9 mouse cellular contexts compared by ENCODE assay signal in genomic region chr5:100536638-100537037, GRCm38 (mm10). TPM values are rescaled to one million over a fixed set of nuclear protein-coding genes. Genes with fewer than 3 reads are reported as not detected.
DNase-seq lines count a peak whose midpoint lies in the region; ATAC-seq lines count a peak whose summit lies in the region.
"Had no signal": no experiment of that assay in that cellular context is flagged by ENCODE, and none has a peak within 500 bp of the region (broad histone marks: within the 10 kb centered on the region; RNA-seq: fewer than 3 reads in every experiment).

No protein-coding gene starts in this region.

- peak; percentile 15 for DNase-seq in kidney, adult 18-20 months
- DNase-seq in CD8-positive naive resting alpha-beta T cell, adult 2 months (ENCODE audit: low read depth in 2 of 2, low spot score in 2 of 2): peak; percentile 11 to 56
- no peak for DNase-seq in urinary bladder, adult 18-20 months (ENCODE audit: low spot score in 2 of 2)
- no peak for DNase-seq in hindbrain, embryonic 10.5 days (ENCODE audit: low spot score)

- ATAC-seq in kidney, embryonic 16.5 days (ENCODE audit: low FRiP score, low TSS enrichment): no peak
- peak; percentile 65 for ATAC-seq in activated CD4-positive, CD25-positive, alpha-beta regulatory T cell, adult 4 months
- peak; percentile 49; the same call in 1 of the 2 replicates for ATAC-seq in intestine, embryonic 15.5 days
- peak; percentile 81; the same call in 1 of the 2 replicates for ATAC-seq in megakaryocyte-erythroid progenitor cell, adult 5-6 weeks (replicated peaks; ENCODE audit: low FRiP score, low TSS enrichment, poor library complexity, severe bottlenecking)

- H3K4me3 ChIP-seq in kidney, embryonic 16.5 days (ENCODE audit: low read length): no peak overlapping the region
- H3K4me3 ChIP-seq in intestine, embryonic 15.5 days (replicated peaks): no peak overlapping the region
- no peak overlapping the region for H3K4me3 ChIP-seq in hindbrain, embryonic 10.5 days
- H3K4me3 ChIP-seq: limb, embryonic 13.5 days had no signal

- H3K36me3 ChIP-seq in kidney, embryonic 16.5 days (ENCODE audit: insufficient read depth, low read length): peaks cover 50% of the 10 kb centered on the region
- H3K36me3 ChIP-seq in intestine, embryonic 15.5 days: peaks cover 23% of the 10 kb centered on the region
- H3K36me3 ChIP-seq in hindbrain, embryonic 10.5 days: peaks cover 89% of the 10 kb centered on the region

- H3K27ac ChIP-seq in kidney, embryonic 16.5 days (ENCODE audit: low read length): no peak overlapping the region
- no peak overlapping the region for H3K27ac ChIP-seq in intestine, embryonic 15.5 days
- H3K27ac ChIP-seq in hindbrain, embryonic 10.5 days: no peak overlapping the region
- H3K27ac ChIP-seq: limb, embryonic 13.5 days had no signal

- 77% methylated on average over 3 of the region's 3 CpGs for WGBS in kidney, embryonic 16.5 days
- WGBS in intestine, embryonic 15.5 days: 77% methylated on average over 3 of the region's 3 CpGs
- WGBS in hindbrain, embryonic 10.5 days: 92% methylated on average over 3 of the region's 3 CpGs

- no peak overlapping the region for H3K4me2 ChIP-seq in kidney, embryonic 16.5 days (replicated peaks; ENCODE audit: low read depth, low read length)
- H3K4me2 ChIP-seq in intestine, embryonic 15.5 days (replicated peaks): no peak overlapping the region
- H3K4me2 ChIP-seq: limb, embryonic 13.5 days had no signal

- H3K27me3 ChIP-seq in kidney, embryonic 16.5 days (ENCODE audit: insufficient read depth, low read length): no peaks in the 10 kb centered on the region
- H3K27me3 ChIP-seq in intestine, embryonic 15.5 days (replicated peaks): no peaks in the 10 kb centered on the region
- no peaks in the 10 kb centered on the region for H3K27me3 ChIP-seq in hindbrain, embryonic 10.5 days (ENCODE audit: insufficient read depth, poor library complexity, severe bottlenecking)
- H3K27me3 ChIP-seq: limb, embryonic 13.5 days had no signal

- no peaks in the 10 kb centered on the region for H3K9me3 ChIP-seq in kidney, embryonic 16.5 days (ENCODE audit: low read length)
- no peaks in the 10 kb centered on the region for H3K9me3 ChIP-seq in intestine, embryonic 15.5 days
- no peaks in the 10 kb centered on the region for H3K9me3 ChIP-seq in hindbrain, embryonic 10.5 days
- H3K9me3 ChIP-seq: limb, embryonic 13.5 days had no signal

- no peak overlapping the region for H3K9ac ChIP-seq in kidney, embryonic 16.5 days (replicated peaks; ENCODE audit: low read length)
- H3K9ac ChIP-seq in intestine, embryonic 15.5 days: no peak overlapping the region
- H3K9ac ChIP-seq: limb, embryonic 13.5 days had no signal

- H3K4me1 ChIP-seq in kidney, embryonic 16.5 days (ENCODE audit: insufficient read depth, low read length): no peaks in the 10 kb centered on the region
- no peaks in the 10 kb centered on the region for H3K4me1 ChIP-seq in intestine, embryonic 15.5 days (replicated peaks)
- no peaks in the 10 kb centered on the region for H3K4me1 ChIP-seq in hindbrain, embryonic 10.5 days (replicated peaks)
- H3K4me1 ChIP-seq: limb, embryonic 13.5 days had no signal

RNA-seq across cellular contexts. Expression of gene Cops4, which starts 18.5 kb away (rescaled TPM):
- polyA plus RNA-seq in kidney, embryonic 16.5 days (2015; fragmentation: Nextera tagmentation; extraction: Ambion mirVana): 191 and 193 TPM in 2 replicates
- 100 to 1,000 TPM in 1 of 2 experiments, 10 to 100 TPM in 1; 97.9 to 108 TPM for polyA plus RNA-seq in activated CD4-positive, CD25-positive, alpha-beta regulatory T cell, adult 4 months (2017; shearing (Covaris generic))
- 164 and 170 TPM in 2 replicates for polyA plus RNA-seq in intestine, embryonic 15.5 days (2015; fragmentation: Nextera tagmentation; extraction: Ambion mirVana)
- 86.0 and 93.6 TPM in 2 replicates for total RNA-seq in megakaryocyte-erythroid progenitor cell, adult 5-6 weeks (2014; fragmentation: Nextera tagmentation)
- 186 and 187 TPM in 2 replicates for total RNA-seq in megakaryocyte-erythroid progenitor cell, adult 5-6 weeks (2017)
- polyA plus RNA-seq in hindbrain, embryonic 10.5 days (2016; fragmentation: Nextera tagmentation; extraction: Ambion mirVana): 224 and 228 TPM in 2 replicates

RNA-seq across cellular contexts. Expression of gene Plac8, which starts 35.4 kb away (rescaled TPM):
- 87.7 and 91.5 TPM in 2 replicates for polyA plus RNA-seq in kidney, embryonic 16.5 days (2015; fragmentation: Nextera tagmentation; extraction: Ambion mirVana)
- 10 to 100 TPM in 1 of 2 experiments, 1 to 10 TPM in 1; 4.2 to 12.0 TPM for polyA plus RNA-seq in activated CD4-positive, CD25-positive, alpha-beta regulatory T cell, adult 4 months (2017; shearing (Covaris generic))
- 349 and 408 TPM in 2 replicates for polyA plus RNA-seq in intestine, embryonic 15.5 days (2015; fragmentation: Nextera tagmentation; extraction: Ambion mirVana)
- total RNA-seq in megakaryocyte-erythroid progenitor cell, adult 5-6 weeks (2014; fragmentation: Nextera tagmentation): 205 and 254 TPM in 2 replicates
- total RNA-seq in megakaryocyte-erythroid progenitor cell, adult 5-6 weeks (2017): 198 and 535 TPM in 2 replicates
- 4.8 and 6.7 TPM in 2 replicates for polyA plus RNA-seq in hindbrain, embryonic 10.5 days (2016; fragmentation: Nextera tagmentation; extraction: Ambion mirVana)

RNA-seq across cellular contexts. Expression of gene Lin54, which starts 36.2 kb away (rescaled TPM):
- 11.2 and 12.1 TPM in 2 replicates for polyA plus RNA-seq in kidney, embryonic 16.5 days (2015; fragmentation: Nextera tagmentation; extraction: Ambion mirVana)
- polyA plus RNA-seq in activated CD4-positive, CD25-positive, alpha-beta regulatory T cell, adult 4 months (2017; shearing (Covaris generic)): 10 to 100 TPM in 1 of 2 experiments, 1 to 10 TPM in 1; 8.0 to 10.8 TPM
- 12.0 and 13.1 TPM in 2 replicates for polyA plus RNA-seq in intestine, embryonic 15.5 days (2015; fragmentation: Nextera tagmentation; extraction: Ambion mirVana)
- total RNA-seq in megakaryocyte-erythroid progenitor cell, adult 5-6 weeks (2014; fragmentation: Nextera tagmentation): 40.5 and 45.3 TPM in 2 replicates
- total RNA-seq in megakaryocyte-erythroid progenitor cell, adult 5-6 weeks (2017): 32.1 and 56.5 TPM in 2 replicates
- polyA plus RNA-seq in hindbrain, embryonic 10.5 days (2016; fragmentation: Nextera tagmentation; extraction: Ambion mirVana): 13.0 and 15.5 TPM in 2 replicates

Comparison
In these comparisons a context has a peak if more than half of its experiments do, and no peak if none do; other contexts are left out.
1. DNase-seq: peak in kidney, adult 18-20 months (single experiment) and CD8-positive naive resting alpha-beta T cell, adult 2 months (2 of 2); none in urinary bladder, adult 18-20 months (0 of 2) and hindbrain, embryonic 10.5 days (single experiment).